Mouse (Mus musculus) leukemia stem cell, adult 10-12 weeks (primary cell): ENCODE measurements around the gene Atoh8. TPM values are rescaled to one million over a fixed set of nuclear protein-coding genes. Genes with fewer than 3 reads are reported as not detected.

Source experiments
- polyA plus RNA-seq: library from polyadenylated mRNA; stranded (reverse); fragments of >175 nt; gene quantifications from 2 replicates; pipeline ENCODE4 v1.2.3, GENCODE M21; 2012; ENCODE audit warnings: low replicate concordance

The Atoh8 gene
- 0.19 and 0.72 TPM in 2 replicates for polyA plus RNA-seq

GRCm38 (mm10) chr6:72235098-72235806 lies at the start of gene Atoh8:
TSS of gene Atoh8 (minus strand) at chr6:72235577.

Other genes with a start within 250 kb of the Atoh8 start
- gene St3gal5, start 138.0 kb downstream of the Atoh8 start, polyA plus RNA-seq, result 73.3 and 106 TPM in 2 replicates
- not detected in 2 replicates for gene Sftpb, start 69.0 kb upstream of the Atoh8 start, polyA plus RNA-seq
- gene Usp39, start 109.6 kb upstream of the Atoh8 start, polyA plus RNA-seq, result 15.1 and 16.2 TPM in 2 replicates
- 17.1 and 52.7 TPM in 2 replicates for gene 0610030E20Rik, start 111.7 kb upstream of the Atoh8 start, polyA plus RNA-seq
- 6.4 and 15.2 TPM in 2 replicates for gene Tmem150a, start 119.9 kb upstream of the Atoh8 start, polyA plus RNA-seq
- 14.2 and 93.1 TPM in 2 replicates for gene Rnf181, start 131.4 kb upstream of the Atoh8 start, polyA plus RNA-seq
- 32.7 and 47.3 TPM in 2 replicates for gene Vamp5, start 144.9 kb upstream of the Atoh8 start, polyA plus RNA-seq
- gene Vamp8, start 155.1 kb upstream of the Atoh8 start, polyA plus RNA-seq, result 21.3 and 54.2 TPM in 2 replicates
- 5.9 and 7.0 TPM in 2 replicates for gene Ggcx, start 178.7 kb upstream of the Atoh8 start, polyA plus RNA-seq
- 16.3 and 150 TPM in 2 replicates for gene Mat2a, start 204.0 kb upstream of the Atoh8 start, polyA plus RNA-seq